Mouse (Mus musculus) heart, adult 2 months (tissue): ENCODE data around the gene Hspa12a.

Experiments used
- CTCF ChIP-seq: fragments of 200-600 bp; IDR thresholded peaks from 2 replicates; pipeline ENCODE4 v1.8.1; 2022; ENCODE audit warnings: antibody characterized with exemption, mild to moderate bottlenecking, moderate library complexity
- EP300 ChIP-seq: fragments of 200-500 bp; IDR thresholded peaks from 2 replicates; pipeline ENCODE4 v1.6.1; 2011; ENCODE audit warnings: low read depth, low read length, control low read depth; ENCODE audit not compliant: insufficient read depth

GRCm38 (mm10) chr19:58762848-58763541 lies 180.5 kb downstream of the Hspa12a start:
- TF ChIP-seq EP300 (0 out of 2 replicates have a peak, but pooled peaks have one; percentile 22), CTCF (peak; percentile 85)
